Mouse (Mus musculus) kidney, adult 2 months (tissue): ENCODE data around the gene Ilf2.

Experiments
- CTCF ChIP-seq: fragments of 200-500 bp; conservative IDR thresholded peaks from 2 replicates; pipeline ENCODE4 v1.5.1; 2011; ENCODE audit warnings: low read depth, mild to moderate bottlenecking, control low read depth, low read length, moderate library complexity, mixed read lengths; ENCODE audit not compliant: insufficient read depth, insufficient read length
- POLR2A ChIP-seq: fragments of 200-500 bp; IDR thresholded peaks from one replicate; pipeline ENCODE4 v1.6.1; 2011; ENCODE audit warnings: low read depth, low read length, control low read depth

GRCm38 (mm10) chr3:90488576-90488975 is 12.7 kb downstream of the Ilf2 start:
- TF ChIP-seq POLR2A (no peak), CTCF (no peak)
